Mouse (Mus musculus): ENCODE measurements around the gene Igfbp5.

Gene Igfbp5

GRCm38 (mm10) chr1:72869275-72869674, 5.4 kb downstream of the Igfbp5 start:
- ATAC-seq (ENCODE audit: low TSS enrichment) = no peak

GRCm38 (mm10) chr1:72868429-72869215, 6.1 kb downstream of the Igfbp5 start:
- ATAC-seq (ENCODE audit: low TSS enrichment) = no peak

- ATAC-seq (ENCODE audit: low TSS enrichment) = no peak
Measured at GRCm38 (mm10) chr1:72867346-72867745, 7.3 kb downstream of the Igfbp5 start.

GRCm38 (mm10) chr1:72866417-72866816, 8.3 kb downstream of the Igfbp5 start:
- peak; percentile 3; the same call in 1 of the 2 replicates for ATAC-seq (ENCODE audit: low TSS enrichment)

- peak; percentile 39 for ATAC-seq (ENCODE audit: low TSS enrichment)
Measured at GRCm38 (mm10) chr1:72865900-72866299, 8.8 kb downstream of the Igfbp5 start.

DNA sequence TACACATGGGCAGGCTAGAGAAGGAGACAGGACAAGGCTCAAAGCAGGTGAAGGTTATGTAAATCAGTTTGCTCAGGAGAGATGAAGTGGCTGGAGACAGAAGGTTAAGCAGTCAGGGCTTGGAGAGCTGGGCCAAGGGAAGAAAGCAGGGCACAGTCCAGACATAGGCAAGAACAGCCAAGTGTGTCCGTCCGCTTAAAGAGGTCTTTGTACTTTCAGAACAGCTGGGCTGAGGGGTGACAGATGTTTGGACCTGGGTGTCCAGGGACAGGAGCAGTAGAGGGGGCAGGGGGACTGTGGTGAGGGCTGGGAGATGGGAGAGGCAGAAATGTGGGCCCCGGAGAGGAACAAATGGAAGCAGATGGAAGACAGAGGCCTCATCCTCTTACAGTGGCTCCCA, 10.4 kb downstream of the Igfbp5 start:
- ATAC-seq (ENCODE audit: low TSS enrichment) = no peak

DNA sequence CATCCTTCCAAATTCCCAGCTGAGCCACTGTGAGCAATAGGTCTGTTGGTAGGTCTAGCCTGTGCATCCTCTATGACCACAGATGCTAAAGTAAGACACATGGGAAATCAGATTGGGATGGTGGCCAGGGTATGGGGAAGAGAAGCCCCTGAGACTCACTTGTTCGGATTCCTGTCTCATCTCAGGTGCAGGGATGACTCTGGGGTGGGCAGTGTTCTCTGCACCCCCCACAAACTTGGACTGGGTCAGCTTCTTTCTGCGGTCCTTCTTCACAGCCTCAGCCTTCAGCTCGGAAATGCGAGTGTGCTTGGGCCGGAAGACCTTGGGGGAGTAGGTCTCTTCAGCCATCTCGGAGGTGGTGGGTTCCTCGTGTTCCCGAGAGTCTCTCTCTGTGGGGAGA, 11.0 kb downstream of the Igfbp5 start:
- ATAC-seq (ENCODE audit: low TSS enrichment) = no peak

- no peak for ATAC-seq (ENCODE audit: low TSS enrichment)
Measured at GRCm38 (mm10) chr1:72862248-72862647, 12.4 kb downstream of the Igfbp5 start.

DNA sequence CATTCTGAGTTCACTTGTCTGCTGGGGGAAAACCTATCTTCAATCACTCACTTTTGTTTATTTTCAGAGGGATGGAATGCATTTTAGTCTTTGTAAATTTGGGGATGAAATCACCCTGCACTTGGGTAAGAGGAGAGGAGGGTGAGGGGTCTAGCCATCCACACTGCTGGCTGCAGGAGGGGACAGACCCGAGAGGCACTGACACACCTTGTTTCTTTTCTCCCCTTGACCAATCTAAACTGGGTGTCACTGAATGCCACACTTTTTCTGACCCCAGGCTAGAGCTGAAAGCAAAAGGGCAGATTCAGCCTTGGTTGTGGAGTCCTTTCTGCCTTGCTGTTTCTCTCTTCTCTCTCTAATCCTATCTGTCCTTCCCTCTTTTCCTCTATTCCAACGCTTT, 13.0 kb downstream of the Igfbp5 start:
- ATAC-seq (ENCODE audit: low TSS enrichment) = no peak

DNA sequence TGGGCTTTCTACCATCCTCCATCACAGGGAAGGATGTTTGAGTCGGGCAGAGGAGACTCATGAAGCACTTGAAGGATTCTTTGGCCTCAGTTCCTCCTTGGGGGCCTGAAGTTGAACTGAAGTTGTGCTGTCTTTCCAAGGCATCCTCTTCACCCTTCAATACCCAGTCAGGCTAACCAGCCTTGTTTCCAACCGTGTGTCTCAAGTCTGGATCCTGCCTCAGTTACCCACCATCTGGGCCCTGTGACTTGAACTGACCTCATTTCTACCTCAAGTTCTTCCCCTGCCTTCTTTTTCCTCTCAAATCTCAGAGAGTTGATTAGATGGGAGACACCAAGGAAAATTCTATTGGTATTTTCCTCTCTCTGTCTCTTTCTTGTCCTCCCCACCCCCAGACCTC, 14.2 kb downstream of the Igfbp5 start:
- ATAC-seq (ENCODE audit: low TSS enrichment) = no peak

DNA sequence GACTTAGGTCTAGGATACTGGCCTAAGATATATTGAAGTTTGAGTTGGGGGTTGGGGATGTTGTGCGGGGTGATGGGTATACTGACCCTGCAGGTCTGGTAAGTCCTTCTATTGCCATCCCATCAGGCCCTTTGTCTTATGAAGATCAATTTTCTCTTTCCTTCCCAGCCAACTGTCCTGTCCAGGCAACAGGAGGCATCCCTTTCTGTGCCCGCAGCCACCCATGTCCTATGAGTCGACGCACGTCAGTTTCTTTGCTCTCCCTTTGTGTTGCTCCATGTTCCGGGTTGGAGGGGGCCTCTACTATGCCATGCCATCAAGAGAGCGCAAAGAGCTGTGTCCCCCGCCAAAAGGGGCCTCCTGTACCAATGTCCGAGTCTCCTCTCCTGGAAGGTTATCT, 14.7 kb downstream of the Igfbp5 start:
- ATAC-seq (ENCODE audit: low TSS enrichment) = no peak

GRCm38 (mm10) chr1:72858874-72859273, 15.8 kb downstream of the Igfbp5 start:
- no peak for ATAC-seq (ENCODE audit: low TSS enrichment)

DNA sequence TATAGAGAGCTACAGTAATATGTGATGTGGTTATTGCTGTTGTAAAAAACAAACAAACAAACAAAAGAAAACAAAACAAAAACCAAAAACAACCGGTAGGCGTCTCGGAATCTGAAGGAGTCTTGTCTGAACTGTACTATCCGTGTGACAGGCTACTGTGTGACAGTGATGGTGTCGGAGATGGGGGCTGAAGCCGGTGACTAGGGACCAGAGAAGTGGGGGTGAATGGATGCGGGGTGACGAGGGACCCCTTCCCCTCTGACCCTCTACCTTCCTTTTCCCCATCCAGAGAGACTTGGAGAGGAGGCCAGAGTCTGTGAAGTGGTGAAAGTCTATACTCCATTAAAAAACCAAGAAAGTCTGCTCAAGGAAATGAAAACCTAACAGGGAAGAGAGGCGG, 16.4 kb downstream of the Igfbp5 start:
- no peak for ATAC-seq (ENCODE audit: low TSS enrichment)

- ATAC-seq (ENCODE audit: low TSS enrichment) = no peak
Measured at GRCm38 (mm10) chr1:72857631-72858030, 17.1 kb downstream of the Igfbp5 start.

- no peak for ATAC-seq (ENCODE audit: low TSS enrichment)
Measured at GRCm38 (mm10) chr1:72857142-72857541, 17.5 kb downstream of the Igfbp5 start.

- no peak for ATAC-seq (ENCODE audit: low TSS enrichment)
Measured at GRCm38 (mm10) chr1:72856209-72856909, 18.3 kb downstream of the Igfbp5 start.

DNA sequence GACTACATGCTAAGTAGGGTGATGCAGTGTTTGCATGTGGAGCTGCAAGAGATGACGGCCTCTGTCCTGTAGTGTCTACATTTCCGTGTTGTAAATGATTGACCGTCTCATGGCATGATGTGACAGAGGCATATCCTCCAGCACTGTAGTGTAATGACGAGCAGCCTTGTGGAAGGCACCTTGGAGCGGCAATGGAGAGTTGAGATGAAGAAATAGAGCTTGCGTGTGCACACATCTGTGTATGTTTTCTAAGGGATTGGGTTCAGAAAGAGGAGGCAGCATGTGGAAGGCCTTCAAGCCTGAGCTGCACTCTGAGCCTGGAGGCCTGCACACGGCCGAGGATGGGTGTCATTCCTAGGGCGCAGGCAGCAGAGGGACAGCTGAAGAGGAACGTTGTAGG, 19.0 kb downstream of the Igfbp5 start:
- no peak for ATAC-seq (ENCODE audit: low TSS enrichment)

DNA sequence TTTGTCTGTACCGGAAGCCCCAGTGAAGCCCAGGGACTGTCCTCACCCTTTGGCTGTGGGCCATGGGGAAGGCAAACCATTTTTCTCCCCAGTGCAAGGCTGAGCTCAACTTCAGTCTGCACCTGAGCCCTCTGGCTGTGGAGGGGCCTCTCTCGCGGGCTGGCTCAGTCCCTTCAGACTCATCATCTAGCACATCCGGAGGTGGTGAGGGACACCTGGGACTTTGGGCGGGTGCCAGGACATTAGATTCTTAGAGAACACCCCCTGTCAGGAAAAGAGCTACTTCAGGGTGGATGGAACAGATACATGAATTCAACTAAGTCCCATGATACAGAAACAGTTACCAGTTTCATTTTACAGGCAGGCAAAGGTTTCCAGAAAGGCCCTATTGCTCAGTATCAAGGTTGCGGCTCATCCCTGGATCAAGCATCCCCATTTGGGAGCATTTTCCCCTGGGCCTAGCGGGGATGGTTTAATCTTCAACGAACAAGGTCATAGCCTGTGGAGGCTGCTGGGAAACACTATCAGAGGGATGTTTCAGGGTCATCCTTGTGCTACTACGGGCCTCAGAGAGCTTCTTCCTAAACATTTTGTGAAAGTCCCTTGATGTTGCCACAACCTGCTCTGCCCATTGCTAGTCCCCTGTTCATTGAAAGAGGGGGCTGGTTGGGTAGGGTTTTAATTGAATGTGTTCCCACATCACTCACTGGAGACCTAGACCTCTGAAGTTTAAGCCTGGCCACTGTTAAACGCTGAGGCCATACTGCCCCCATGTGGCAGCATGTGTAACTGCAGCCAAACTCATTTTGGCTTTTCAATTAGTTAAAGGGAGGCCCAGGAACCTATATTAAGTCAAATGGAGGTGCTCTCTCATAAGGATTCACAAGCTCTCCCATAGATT, 20.1 kb downstream of the Igfbp5 start:
- peak; percentile 70 for ATAC-seq (ENCODE audit: low TSS enrichment)

DNA sequence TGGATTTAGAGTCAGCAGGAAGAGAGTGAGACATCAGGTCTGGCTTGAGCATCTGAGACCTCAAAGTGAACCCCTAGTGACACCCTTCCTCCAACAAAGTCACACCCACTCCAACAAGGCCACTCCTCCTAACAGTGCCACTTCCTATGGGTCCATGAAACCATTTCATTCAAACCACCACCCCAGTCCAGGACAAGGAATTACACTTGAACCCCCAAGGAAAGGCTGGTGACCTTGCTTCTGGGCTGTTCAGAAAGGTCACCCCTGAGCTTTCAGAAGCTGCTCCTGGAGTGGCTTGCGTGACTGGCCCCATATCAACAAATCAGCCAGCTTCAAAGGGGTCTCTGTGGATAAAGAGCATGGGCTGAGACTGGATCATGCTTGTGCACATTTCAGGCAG, 20.9 kb downstream of the Igfbp5 start:
- ATAC-seq (ENCODE audit: low TSS enrichment) = no peak

- ATAC-seq (ENCODE audit: low TSS enrichment) = no peak
Measured at GRCm38 (mm10) chr1:72849037-72849436, 25.6 kb downstream of the Igfbp5 start.

DNA sequence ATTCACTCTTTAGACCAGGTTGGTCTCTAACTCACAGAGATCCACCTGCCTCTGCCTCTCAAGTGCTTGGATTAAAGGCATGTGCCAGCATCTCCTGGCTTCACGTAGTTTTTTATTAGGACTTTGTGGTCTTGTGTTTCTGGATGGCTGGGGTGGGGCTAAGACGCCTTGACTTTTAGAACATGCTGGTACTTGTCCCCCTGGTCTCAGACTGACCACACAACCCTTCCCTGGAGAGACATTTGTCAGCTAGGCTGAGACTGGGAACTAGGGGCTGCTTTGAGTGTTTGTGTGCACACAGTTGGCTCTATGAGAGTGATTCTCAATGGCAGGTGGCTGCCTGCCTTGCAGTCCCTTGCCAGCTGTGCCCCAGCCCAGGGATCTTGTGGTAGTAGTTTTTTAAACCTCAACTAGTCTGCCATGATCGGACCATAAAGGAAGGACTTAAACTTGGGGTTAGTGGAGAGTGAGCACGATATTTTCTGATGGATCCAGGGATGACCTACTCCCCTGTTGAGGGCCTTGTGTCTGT, 26.8 kb downstream of the Igfbp5 start:
- no peak for ATAC-seq (ENCODE audit: low TSS enrichment)

DNA sequence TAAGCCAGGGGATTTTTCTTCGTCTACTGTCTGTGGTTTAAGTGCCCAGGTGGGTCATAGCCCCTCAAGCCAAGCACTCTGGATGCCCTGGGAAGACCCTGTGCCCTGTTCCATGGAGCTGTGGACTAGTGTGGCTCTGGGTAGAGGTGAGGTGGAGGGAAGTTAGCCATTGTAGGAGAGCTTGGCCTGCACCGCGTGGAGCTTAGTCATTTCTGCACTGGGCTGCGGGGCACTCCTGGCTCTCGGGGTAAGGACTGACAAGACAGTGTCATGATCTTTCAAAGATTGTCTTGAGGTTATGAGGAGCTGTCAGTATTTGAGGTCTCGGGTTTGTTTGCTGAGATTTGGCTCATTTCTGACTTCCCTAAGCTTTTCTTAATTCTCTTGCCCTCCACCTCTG, 30.0 kb downstream of the Igfbp5 start:
- ATAC-seq (ENCODE audit: low TSS enrichment) = no peak

Measured in frontal cortex, adult (tissue).